Mouse (Mus musculus) stomach, postnatal 0 days (tissue): ENCODE results near the gene Olfr802.

ENCODE experiments used
- CTCF ChIP-seq: IDR thresholded peaks from 2 replicates; pipeline ENCODE4 v1.5.1; 2016; ENCODE audit warnings: antibody characterized with exemption, low read depth, mild to moderate bottlenecking, moderate library complexity
- EP300 ChIP-seq: optimal IDR thresholded peaks from 2 replicates; pipeline ENCODE3; 2016; ENCODE audit warnings: antibody characterized with exemption

- TF ChIP-seq CTCF (no peak), EP300 (no peak)
Measured at GRCm38 (mm10) chr10:129694186-129694585, 6.2 kb upstream of the Olfr802 start, which contains the start of gene Olfr803.
